Mouse (Mus musculus) kidney, embryonic 16.5 days (tissue): Measurements from ENCODE around the gene Lingo1. TPM values are rescaled to one million over a fixed set of nuclear protein-coding genes. Genes with fewer than 3 reads are reported as not detected.

Experiments
- ATAC-seq: fragments of 200-750 bp; cut with Nextera tagmentation; 2 replicates; pipeline ENCODE4 v1.8.0; 2017; ENCODE audit warnings: moderate TSS enrichment; ENCODE audit not compliant: low FRiP score, low TSS enrichment
- H3K27ac ChIP-seq: fragments of 300-500 bp; sonication (generic); 2 replicates; pipeline ENCODE4 v1.5.1; 2014; ENCODE audit warnings: low read length
- H3K27me3 ChIP-seq: fragments of 300-500 bp; sonication (generic); 2 replicates; pipeline ENCODE4 v1.6.1; 2014; ENCODE audit warnings: low read length, control low read depth, mixed read lengths; ENCODE audit not compliant: insufficient read depth
- H3K36me3 ChIP-seq: fragments of 300-500 bp; sonication (generic); 2 replicates; pipeline ENCODE4 v1.6.1; 2014; ENCODE audit warnings: low read length, control low read depth, mixed read lengths; ENCODE audit not compliant: insufficient read depth
- H3K4me1 ChIP-seq: fragments of 300-500 bp; sonication (generic); 2 replicates; pipeline ENCODE4 v1.6.1; 2014; ENCODE audit warnings: low read length, control low read depth, mixed read lengths; ENCODE audit not compliant: insufficient read depth
- H3K4me2 ChIP-seq: fragments of 300-500 bp; sonication (generic); replicated peaks from 2 replicates; pipeline ENCODE4 v1.6.1; 2014; ENCODE audit warnings: low read depth, low read length
- H3K4me3 ChIP-seq: fragments of 300-500 bp; sonication (generic); 2 replicates; pipeline ENCODE4 v1.5.1; 2014; ENCODE audit warnings: mild to moderate bottlenecking, low read length
- H3K9ac ChIP-seq: fragments of 300-500 bp; sonication (generic); replicated peaks from 2 replicates; pipeline ENCODE4 v1.6.1; 2014; ENCODE audit warnings: low read length
- H3K9me3 ChIP-seq: fragments of 300-500 bp; sonication (generic); 2 replicates; pipeline ENCODE4 v1.6.1; 2016; ENCODE audit warnings: low read length, control low read depth
- WGBS: fragments of 180-500 bp; shearing (Covaris S2); extraction: QIAGEN DNeasy Blood & Tissue Kit; methylation state at CpG from one replicate; pipeline ENCODE4 v1.1.7; 2014; 5-methylcytosine and 5-hydroxymethylcytosine counted together
- polyA plus RNA-seq: library from polyadenylated mRNA; unstranded; fragments of >200 nt; fragmentation: Nextera tagmentation; extraction: Ambion mirVana; gene quantifications from 2 replicates; pipeline ENCODE4 v1.2.1, GENCODE M21; 2015

Lingo1 gene
- polyA plus RNA-seq, 1 experiment from 2014 or later, result 3.2 TPM

DNA sequence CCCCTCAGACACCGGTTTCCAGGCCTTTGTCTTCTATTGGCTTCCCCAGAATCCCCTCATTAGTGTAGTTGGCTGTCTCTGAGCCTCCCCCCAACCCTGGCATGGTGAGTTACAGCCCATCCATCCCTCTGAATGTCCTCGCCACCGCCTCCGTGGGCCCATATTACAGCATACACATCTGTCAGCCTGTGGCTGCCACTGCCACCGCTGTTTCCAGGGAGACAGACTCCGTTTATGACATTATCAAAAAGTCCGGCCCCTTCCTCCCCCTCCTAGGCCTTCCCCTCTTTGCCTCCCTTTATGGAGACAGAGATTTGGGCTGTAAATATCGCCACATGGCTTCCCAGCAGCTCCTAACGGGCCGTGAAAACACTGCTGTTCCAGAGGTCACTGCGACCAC is 38.5 kb downstream of the Lingo1 start:
- no peak overlapping the region for H3K9ac ChIP-seq
- H3K4me1 ChIP-seq, result no peaks in the 10 kb centered on the region; the same call in 1 of the 2 replicates
- H3K4me3 ChIP-seq, result no peak overlapping the region
- no peaks in the 10 kb centered on the region for H3K9me3 ChIP-seq
- no peak overlapping the region for H3K27ac ChIP-seq
- no peak overlapping the region for H3K4me2 ChIP-seq
- ATAC-seq, result no peak
- no peaks in the 10 kb centered on the region for H3K27me3 ChIP-seq
- whole genome bisulfite sequencing, result 14% methylated on average over 11 of the region's 11 CpGs
- no peaks in the 10 kb centered on the region for H3K36me3 ChIP-seq

DNA sequence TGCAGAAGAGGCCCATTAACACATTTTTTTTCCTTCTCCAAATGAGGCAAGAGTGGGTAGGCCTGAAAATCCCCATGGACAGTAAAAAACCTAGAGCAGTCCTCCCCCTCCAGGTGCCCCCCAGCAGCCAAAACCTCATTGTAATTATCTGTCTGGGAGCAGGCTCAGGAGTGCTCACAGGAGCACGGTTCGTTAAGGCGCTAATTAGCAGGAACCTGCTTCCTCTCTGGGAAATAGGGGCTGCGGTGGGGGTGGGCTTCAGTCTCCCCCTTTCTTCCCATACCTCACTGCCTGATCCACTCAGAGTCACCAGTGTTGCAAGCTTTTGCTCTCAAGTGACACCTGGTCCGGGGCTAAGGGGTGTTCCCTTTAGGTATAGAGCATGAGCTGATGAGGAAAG is 41.1 kb downstream of the Lingo1 start:
- WGBS, result 65% methylated on average over 5 of the region's 5 CpGs
- Histone ChIP-seq H3K4me1 (no peaks in the 10 kb centered on the region; the same call in 1 of the 2 replicates), H3K27ac (no peak overlapping the region), H3K4me3 (no peak overlapping the region), H3K4me2 (no peak overlapping the region), H3K27me3 (no peaks in the 10 kb centered on the region), H3K9me3 (no peaks in the 10 kb centered on the region), H3K9ac (no peak overlapping the region), H3K36me3 (no peaks in the 10 kb centered on the region)
- ATAC-seq, result no peak

DNA sequence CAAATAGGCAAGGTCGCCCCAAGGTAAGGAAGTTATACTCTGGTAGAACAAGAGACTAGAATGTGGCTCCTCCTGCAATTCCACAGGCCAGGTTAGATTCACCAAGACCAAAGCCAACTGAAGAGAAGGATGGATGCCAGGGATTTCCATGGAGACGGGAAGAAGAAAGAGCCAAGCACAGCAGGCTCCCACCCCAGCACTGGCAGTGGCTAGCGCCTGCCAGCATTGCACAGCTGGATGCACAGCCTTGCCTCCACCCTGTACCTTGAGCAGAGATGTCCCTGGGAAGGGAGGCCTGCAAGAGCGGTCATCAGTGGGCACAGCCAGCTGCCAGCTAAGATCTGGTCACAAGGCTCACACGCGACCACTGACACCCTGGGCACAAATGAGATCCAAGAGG is 42.9 kb downstream of the Lingo1 start:
- Histone ChIP-seq H3K4me3 (no peak overlapping the region), H3K9me3 (no peaks in the 10 kb centered on the region), H3K27ac (no peak overlapping the region), H3K4me2 (no peak overlapping the region), H3K36me3 (no peaks in the 10 kb centered on the region), H3K9ac (no peak overlapping the region), H3K4me1 (no peaks in the 10 kb centered on the region; the same call in 1 of the 2 replicates), H3K27me3 (no peaks in the 10 kb centered on the region)
- no peak for ATAC-seq
- 80% methylated on average over 6 of the region's 6 CpGs for WGBS

DNA sequence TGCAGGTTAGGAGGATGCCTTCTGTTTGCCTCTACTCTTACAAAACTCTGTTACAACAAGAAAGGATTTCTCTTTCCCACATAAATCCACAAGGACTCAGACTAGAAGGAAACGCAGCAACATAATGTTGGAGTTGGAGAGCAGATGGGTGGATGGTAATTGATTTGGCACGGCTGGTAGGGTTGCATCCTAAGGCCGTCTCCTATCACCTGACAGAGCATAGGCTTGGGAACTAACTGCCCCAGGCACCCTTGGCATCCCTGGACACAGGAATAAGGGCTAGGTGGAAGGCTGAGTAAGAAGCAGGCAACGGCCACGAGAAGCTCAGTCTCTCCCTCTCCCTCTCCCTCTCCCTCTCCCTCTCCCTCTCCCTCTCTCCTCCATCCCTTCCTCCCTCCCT is 48.2 kb downstream of the Lingo1 start:
- no peak for ATAC-seq
- Histone ChIP-seq H3K9me3 (no peaks in the 10 kb centered on the region), H3K27ac (no peak overlapping the region), H3K4me1 (no peaks in the 10 kb centered on the region), H3K36me3 (no peaks in the 10 kb centered on the region), H3K27me3 (peaks cover 3% of the 10 kb centered on the region; the same call in 1 of the 2 replicates), H3K4me3 (no peak overlapping the region), H3K9ac (no peak overlapping the region), H3K4me2 (no peak overlapping the region)
- 67% methylated on average over 5 of the region's 5 CpGs for WGBS

DNA sequence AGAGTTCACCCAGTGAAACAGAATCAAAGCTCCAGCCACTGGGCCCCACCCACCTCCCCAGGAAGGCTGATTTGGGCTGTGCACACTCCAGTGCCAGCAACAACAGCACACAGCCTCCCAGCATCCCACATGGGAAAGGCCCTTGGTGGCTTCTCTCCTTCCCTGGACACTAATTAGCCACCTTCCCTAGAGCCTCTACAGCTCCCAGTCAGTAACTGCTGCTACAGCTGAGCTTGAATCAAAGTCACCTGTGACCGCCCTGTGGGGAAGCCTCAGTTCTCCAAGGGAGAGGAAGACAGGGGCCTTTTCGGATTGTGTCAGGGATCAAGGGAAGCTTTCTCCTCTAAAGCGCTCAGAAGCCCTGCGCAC is 49.4 kb downstream of the Lingo1 start:
- no peak overlapping the region for H3K4me2 ChIP-seq

DNA sequence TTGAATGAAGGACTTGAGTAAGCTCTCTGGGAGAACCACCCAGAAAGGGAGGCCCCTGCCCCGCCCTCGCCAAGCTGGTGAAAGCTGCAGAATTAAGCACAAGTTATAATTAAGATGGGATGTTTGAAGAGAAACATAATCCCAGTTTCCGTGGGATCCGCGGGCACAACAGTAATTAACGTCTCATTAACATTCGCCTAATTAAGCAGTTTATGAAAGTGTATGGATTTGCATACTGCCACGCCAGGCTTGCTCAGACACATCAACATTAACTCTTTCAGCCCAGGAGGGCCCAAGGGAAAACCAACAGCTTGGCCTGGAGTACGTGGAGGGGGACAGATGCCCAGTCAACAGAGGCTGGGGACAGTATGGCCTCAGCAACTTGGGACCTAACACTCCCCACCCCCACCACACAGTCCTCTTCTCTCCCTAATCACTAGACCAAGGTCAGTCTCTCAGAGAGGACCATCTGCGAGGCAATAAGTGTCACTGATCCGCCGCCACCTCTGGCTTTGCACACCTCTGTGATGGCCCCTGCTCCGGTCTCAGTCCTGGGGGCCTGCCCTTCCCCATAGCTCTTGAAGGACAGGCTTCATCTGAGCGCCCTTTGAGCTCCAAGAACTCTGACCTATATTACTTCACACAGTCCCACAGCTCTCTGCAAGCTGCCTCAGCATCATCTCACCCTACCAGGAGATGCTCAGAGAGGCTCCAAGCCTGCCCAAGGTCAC is 49.9 kb downstream of the Lingo1 start:
- Histone ChIP-seq H3K4me1 (no peaks in the 10 kb centered on the region), H3K27ac (no peak overlapping the region), H3K4me2 (no peak overlapping the region), H3K9ac (no peak overlapping the region), H3K9me3 (no peaks in the 10 kb centered on the region), H3K27me3 (peaks cover 3% of the 10 kb centered on the region; the same call in 1 of the 2 replicates), H3K36me3 (no peaks in the 10 kb centered on the region), H3K4me3 (no peak overlapping the region)
- no peak for ATAC-seq
- 50% methylated on average over 14 of the region's 14 CpGs for WGBS

More for the DNA sequence above, 49.4 kb downstream of the Lingo1 start:
- H3K4me1 ChIP-seq, result no peaks in the 10 kb centered on the region
- H3K9ac ChIP-seq, result no peak overlapping the region
- no peak overlapping the region for H3K27ac ChIP-seq
- H3K9me3 ChIP-seq, result no peaks in the 10 kb centered on the region
- no peak overlapping the region for H3K4me3 ChIP-seq
- 64% methylated on average over 4 of the region's 4 CpGs for WGBS
- no peaks in the 10 kb centered on the region for H3K36me3 ChIP-seq
- ATAC-seq, result no peak
- peaks cover 3% of the 10 kb centered on the region; the same call in 1 of the 2 replicates for H3K27me3 ChIP-seq

DNA sequence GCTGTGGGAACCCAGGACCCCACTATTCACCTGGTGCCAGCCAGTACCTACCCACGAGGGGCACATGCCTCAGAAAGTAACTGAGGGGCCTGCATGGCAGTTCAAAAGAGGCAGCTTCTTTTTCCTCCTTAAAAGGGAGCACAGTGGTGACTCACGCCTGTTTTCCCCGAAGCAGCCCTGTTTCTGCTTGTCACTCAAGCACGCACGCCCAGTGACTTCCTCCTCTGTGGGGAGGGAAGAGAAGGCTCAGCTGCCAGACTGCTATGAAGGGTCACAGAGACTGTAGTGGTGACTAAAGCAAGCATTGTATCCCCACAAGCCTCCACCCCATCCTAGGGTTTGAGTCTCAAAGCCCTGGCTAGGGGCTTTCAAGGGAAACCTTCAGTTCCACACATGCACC is 51.9 kb downstream of the Lingo1 start:
- Histone ChIP-seq H3K27ac (no peak overlapping the region), H3K9ac (no peak overlapping the region), H3K9me3 (no peaks in the 10 kb centered on the region), H3K4me2 (no peak overlapping the region), H3K4me1 (no peaks in the 10 kb centered on the region), H3K4me3 (no peak overlapping the region), H3K27me3 (peaks cover 3% of the 10 kb centered on the region; the same call in 1 of the 2 replicates), H3K36me3 (no peaks in the 10 kb centered on the region)
- ATAC-seq, result no peak
- 33% methylated on average over 5 of the region's 5 CpGs for WGBS

DNA sequence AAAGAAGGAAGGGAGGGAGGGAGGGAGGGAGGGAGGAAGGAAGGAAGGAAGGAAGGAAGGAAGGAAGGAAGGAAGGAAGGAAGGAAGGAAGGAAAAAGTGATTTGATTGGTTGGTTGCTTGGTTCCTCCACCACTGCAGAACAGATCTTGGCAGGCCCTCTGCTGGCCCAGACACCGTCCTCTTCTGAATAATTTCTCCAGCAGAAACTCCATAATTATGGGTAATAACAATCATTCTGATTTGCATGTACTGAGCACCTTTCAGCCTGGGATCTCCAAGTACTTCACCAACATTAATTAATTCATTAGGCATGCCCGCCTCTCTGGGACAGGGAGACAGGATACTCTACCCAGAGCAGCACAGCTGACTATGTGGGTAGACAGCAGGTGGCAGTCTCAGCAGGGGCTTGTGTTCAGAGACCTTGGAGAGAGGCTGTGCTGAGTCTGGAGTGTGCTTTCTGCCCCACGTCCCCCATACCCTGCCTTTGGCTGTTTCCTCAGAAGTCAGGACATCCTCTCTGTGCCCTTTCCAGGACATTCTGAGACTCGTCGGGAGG is 57.0 kb downstream of the Lingo1 start:
- no peaks in the 10 kb centered on the region for H3K4me1 ChIP-seq
- no peak overlapping the region for H3K4me2 ChIP-seq
- no peak overlapping the region for H3K9ac ChIP-seq
- no peaks in the 10 kb centered on the region for H3K9me3 ChIP-seq
- H3K27ac ChIP-seq, result no peak overlapping the region
- no peaks in the 10 kb centered on the region for H3K36me3 ChIP-seq
- H3K27me3 ChIP-seq, result no peaks in the 10 kb centered on the region
- ATAC-seq, result no peak
- H3K4me3 ChIP-seq, result no peak overlapping the region
- WGBS, result 62% methylated on average over 5 of the region's 5 CpGs

DNA sequence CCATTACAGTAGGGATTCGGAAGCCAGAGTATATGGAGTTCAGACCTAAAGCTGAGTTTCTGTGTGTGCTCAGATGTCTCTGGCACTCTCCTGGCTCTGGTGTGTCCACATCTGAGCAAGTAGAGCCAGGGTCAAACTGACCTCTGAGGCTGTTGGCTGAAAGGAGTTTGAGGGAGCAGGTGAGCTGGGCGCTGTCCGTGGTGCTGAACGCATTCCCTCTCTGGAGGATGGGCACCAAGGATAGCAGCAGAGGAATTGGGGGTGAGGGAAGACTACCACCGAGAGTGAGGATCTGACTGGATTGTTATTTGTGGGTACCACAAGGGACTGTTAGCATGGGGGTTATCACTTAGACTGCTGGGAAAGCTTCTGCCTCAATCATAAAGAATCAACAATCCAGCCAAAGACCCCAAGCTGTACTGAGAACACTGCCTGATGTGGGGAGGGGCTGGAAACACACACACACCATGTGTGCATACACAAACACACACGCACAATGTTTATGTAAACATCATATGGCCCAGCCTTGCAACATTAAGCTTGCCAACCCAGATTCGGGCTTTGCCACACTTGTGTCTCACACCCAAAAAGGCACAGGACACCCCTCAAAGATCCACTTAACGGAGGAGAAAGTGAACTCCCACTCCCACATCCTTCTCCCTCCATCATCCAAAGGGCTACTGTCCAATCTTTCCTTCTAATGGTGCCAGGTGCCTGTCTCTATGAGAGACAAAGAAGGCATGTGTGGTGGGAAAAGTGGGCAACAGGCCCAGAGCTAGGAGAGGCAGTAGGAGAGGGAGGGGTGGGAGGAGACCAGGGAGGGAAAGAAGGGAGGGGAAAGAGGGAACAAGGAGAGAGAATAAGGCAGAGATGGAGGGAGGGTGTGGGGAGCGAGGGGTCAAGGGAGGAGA is 57.8 kb downstream of the Lingo1 start:
- WGBS, result 43% methylated on average over 9 of the region's 9 CpGs

More for the DNA sequence above, 57.8 kb downstream of the Lingo1 start:
- no peaks in the 10 kb centered on the region for H3K9me3 ChIP-seq
- H3K36me3 ChIP-seq, result no peaks in the 10 kb centered on the region
- H3K27me3 ChIP-seq, result no peaks in the 10 kb centered on the region
- no peak overlapping the region for H3K4me3 ChIP-seq
- no peak for ATAC-seq
- H3K27ac ChIP-seq, result no peak overlapping the region
- no peak overlapping the region for H3K4me2 ChIP-seq
- no peak overlapping the region for H3K9ac ChIP-seq
- no peaks in the 10 kb centered on the region for H3K4me1 ChIP-seq
